Mouse (Mus musculus): ENCODE measurements around the gene Skap1.

The Skap1 gene

GRCm38 (mm10) chr11:96576491-96577427 is 112.4 kb downstream of the Skap1 start:
- no peak for TF ChIP-seq GATA4 (IDR thresholded peaks at IDR 0.05; ENCODE audit: insufficient replicate concordance, low read length)

GRCm38 (mm10) chr11:96578551-96579283 is 114.3 kb downstream of the Skap1 start:
- no peak for TF ChIP-seq GATA4 (IDR thresholded peaks at IDR 0.05; ENCODE audit: insufficient replicate concordance, low read length)

- no peak for TF ChIP-seq GATA4 (IDR thresholded peaks at IDR 0.05; ENCODE audit: insufficient replicate concordance, low read length)
Measured at GRCm38 (mm10) chr11:96581604-96582384, 117.4 kb downstream of the Skap1 start.

GRCm38 (mm10) chr11:96582595-96582994 is 118.2 kb downstream of the Skap1 start:
- TF ChIP-seq GATA4 (IDR thresholded peaks at IDR 0.05; ENCODE audit: insufficient replicate concordance, low read length), result no peak

- no peak for TF ChIP-seq GATA4 (IDR thresholded peaks at IDR 0.05; ENCODE audit: insufficient replicate concordance, low read length)
Measured at GRCm38 (mm10) chr11:96589828-96590227, 125.4 kb downstream of the Skap1 start.

- no peak for TF ChIP-seq GATA4 (IDR thresholded peaks at IDR 0.05; ENCODE audit: insufficient replicate concordance, low read length)
Measured at GRCm38 (mm10) chr11:96595890-96596289, 131.5 kb downstream of the Skap1 start.

- no peak for TF ChIP-seq GATA4 (IDR thresholded peaks at IDR 0.05; ENCODE audit: insufficient replicate concordance, low read length)
Measured at GRCm38 (mm10) chr11:96596301-96596700, 131.9 kb downstream of the Skap1 start.

GRCm38 (mm10) chr11:96602806-96603205 is 138.4 kb downstream of the Skap1 start:
- TF ChIP-seq GATA4 (IDR thresholded peaks at IDR 0.05; ENCODE audit: insufficient replicate concordance, low read length), result no peak

- TF ChIP-seq GATA4 (IDR thresholded peaks at IDR 0.05; ENCODE audit: insufficient replicate concordance, low read length), result no peak
Measured at GRCm38 (mm10) chr11:96604306-96604705, 139.9 kb downstream of the Skap1 start.

GRCm38 (mm10) chr11:96604751-96605450 is 140.5 kb downstream of the Skap1 start:
- no peak for TF ChIP-seq GATA4 (IDR thresholded peaks at IDR 0.05; ENCODE audit: insufficient replicate concordance, low read length)

- no peak for TF ChIP-seq GATA4 (IDR thresholded peaks at IDR 0.05; ENCODE audit: insufficient replicate concordance, low read length)
Measured at GRCm38 (mm10) chr11:96605516-96605915, 141.1 kb downstream of the Skap1 start.

GRCm38 (mm10) chr11:96612596-96612995 is 148.2 kb downstream of the Skap1 start:
- no peak for TF ChIP-seq GATA4 (IDR thresholded peaks at IDR 0.05; ENCODE audit: insufficient replicate concordance, low read length)

- TF ChIP-seq GATA4 (IDR thresholded peaks at IDR 0.05; ENCODE audit: insufficient replicate concordance, low read length), result peak; percentile 73; the same call in 1 of the 2 replicates
Measured at GRCm38 (mm10) chr11:96616792-96617191, 152.4 kb downstream of the Skap1 start.

GRCm38 (mm10) chr11:96618789-96619445 is 154.5 kb downstream of the Skap1 start:
- no peak for TF ChIP-seq GATA4 (IDR thresholded peaks at IDR 0.05; ENCODE audit: insufficient replicate concordance, low read length)

Data from liver, adult (tissue).